Comparison of ENCODE assay signal across 8 mouse cellular contexts in genomic region chr14:52019590-52020340, GRCm38 (mm10). TPM values are rescaled to one million over a fixed set of nuclear protein-coding genes. Genes with fewer than 3 reads are reported as not detected.
DNase-seq lines count a peak whose midpoint lies in the region; ATAC-seq and TF ChIP-seq lines count a peak whose summit lies in the region.

No protein-coding gene starts in this region.

- H3K9ac ChIP-seq in embryonic facial prominence, embryonic 15.5 days, result peak overlapping the region; percentile 85
- peak overlapping the region; percentile 89 for H3K9ac ChIP-seq in limb, embryonic 13.5 days
- H3K9ac ChIP-seq in midbrain, embryonic 15.5 days, result peak overlapping the region; percentile 88

- TF ChIP-seq POLR2A in bone marrow macrophage, adult 2 months (IDR thresholded peaks at IDR 0.05; ENCODE audit: borderline replicate concordance, low read depth, low read length), result no peak

- peak overlapping the region; percentile 49 for H3K4me2 ChIP-seq in embryonic facial prominence, embryonic 15.5 days (replicated peaks)
- peak overlapping the region; percentile 73 for H3K4me2 ChIP-seq in limb, embryonic 13.5 days (replicated peaks)
- H3K4me2 ChIP-seq in midbrain, embryonic 15.5 days, result peak overlapping the region; percentile 54

- ATAC-seq in embryonic facial prominence, embryonic 15.5 days (ENCODE audit: insufficient number of reproducible peaks, low FRiP score, low TSS enrichment, low read depth), result peak; percentile 92
- peak; percentile 90 for ATAC-seq in limb, embryonic 13.5 days (ENCODE audit: low FRiP score, low read depth)
- ATAC-seq in midbrain, embryonic 15.5 days (replicated peaks), result peak; percentile 92

- no peaks in the 10 kb centered on the region for H3K36me3 ChIP-seq in embryonic facial prominence, embryonic 15.5 days
- H3K36me3 ChIP-seq in limb, embryonic 13.5 days, result no peaks in the 10 kb centered on the region; the same call in 1 of the 2 replicates
- no peaks in the 10 kb centered on the region for H3K36me3 ChIP-seq in midbrain, embryonic 15.5 days (replicated peaks)

- under 1% methylated on average over 74 of the region's 74 CpGs for WGBS in embryonic facial prominence, embryonic 15.5 days
- under 1% methylated on average over 74 of the region's 74 CpGs for WGBS in limb, embryonic 13.5 days
- WGBS in midbrain, embryonic 15.5 days, result under 1% methylated on average over 68 of the region's 74 CpGs

- peaks cover 46% of the 10 kb centered on the region for H3K4me1 ChIP-seq in bone marrow macrophage, adult 2 months (ENCODE audit: control insufficient read depth, insufficient read depth, low read length)
- H3K4me1 ChIP-seq in embryonic facial prominence, embryonic 15.5 days, result peaks cover 53% of the 10 kb centered on the region
- peaks cover 56% of the 10 kb centered on the region for H3K4me1 ChIP-seq in limb, embryonic 13.5 days
- H3K4me1 ChIP-seq in midbrain, embryonic 15.5 days, result peaks cover 55% of the 10 kb centered on the region

- peak; percentile 99 for DNase-seq in A20 (ENCODE audit: low read depth, low spot score)
- peak; percentile 95 to 98 for DNase-seq in heart, adult 9 months (ENCODE audit: low spot score in 2 of 2)
- peak; percentile 99 for DNase-seq in kidney, adult 9 months
- peak; percentile 90 to 93 for DNase-seq in spleen, adult 18-20 months

- TF ChIP-seq CTCF in bone marrow macrophage, adult 2 months (IDR thresholded peaks at IDR 0.05; ENCODE audit: low read depth, low read length), result no peak

- H3K27ac ChIP-seq in bone marrow macrophage, adult 2 months (ENCODE audit: insufficient read depth, low read depth, low read length), result peak overlapping the region; percentile 93
- peak overlapping the region; percentile 100 for H3K27ac ChIP-seq in embryonic facial prominence, embryonic 15.5 days (replicated peaks)
- H3K27ac ChIP-seq in limb, embryonic 13.5 days, result peak overlapping the region; percentile 99
- H3K27ac ChIP-seq in midbrain, embryonic 15.5 days, result peak overlapping the region; percentile 98

- H3K9me3 ChIP-seq in embryonic facial prominence, embryonic 15.5 days (replicated peaks), result no peaks in the 10 kb centered on the region
- no peaks in the 10 kb centered on the region for H3K9me3 ChIP-seq in limb, embryonic 13.5 days
- H3K9me3 ChIP-seq in midbrain, embryonic 15.5 days, result no peaks in the 10 kb centered on the region

- H3K4me3 ChIP-seq in bone marrow macrophage, adult 2 months (ENCODE audit: insufficient read depth, low read length), result peak overlapping the region; percentile 85
- H3K4me3 ChIP-seq in embryonic facial prominence, embryonic 15.5 days (replicated peaks), result peak overlapping the region; percentile 69
- peak overlapping the region; percentile 62 for H3K4me3 ChIP-seq in limb, embryonic 13.5 days
- H3K4me3 ChIP-seq in midbrain, embryonic 15.5 days, result peak overlapping the region; percentile 72

- H3K27me3 ChIP-seq in embryonic facial prominence, embryonic 15.5 days, result no peaks in the 10 kb centered on the region
- H3K27me3 ChIP-seq in limb, embryonic 13.5 days, result no peaks in the 10 kb centered on the region
- H3K27me3 ChIP-seq in midbrain, embryonic 15.5 days (replicated peaks), result no peaks in the 10 kb centered on the region

RNA-seq across cellular contexts. Expression of gene Zfp219, which starts 0.8 kb away (rescaled TPM):
- 31.2 and 43.5 TPM in 2 replicates for polyA plus RNA-seq in bone marrow macrophage, adult 2 months (2012; ENCODE audit: insufficient read depth, insufficient read length, missing spikeins)
- polyA plus RNA-seq in embryonic facial prominence, embryonic 15.5 days (2015; fragmentation: Nextera tagmentation; extraction: Ambion mirVana), result 33.7 and 33.8 TPM in 2 replicates
- 30.8 and 32.2 TPM in 2 replicates for polyA plus RNA-seq in limb, embryonic 13.5 days (2015; fragmentation: Nextera tagmentation; extraction: Ambion mirVana)
- polyA plus RNA-seq in midbrain, embryonic 15.5 days (2015; fragmentation: Nextera tagmentation; extraction: Ambion mirVana), result 45.9 and 54.5 TPM in 2 replicates

RNA-seq across cellular contexts. Expression of gene Tmem253, which starts 4.3 kb away (rescaled TPM):
- not detected in 2 replicates for polyA plus RNA-seq in bone marrow macrophage, adult 2 months (2012; ENCODE audit: insufficient read depth, insufficient read length, missing spikeins)
- 0.53 and 0.60 TPM in 2 replicates for polyA plus RNA-seq in embryonic facial prominence, embryonic 15.5 days (2015; fragmentation: Nextera tagmentation; extraction: Ambion mirVana)
- polyA plus RNA-seq in limb, embryonic 13.5 days (2015; fragmentation: Nextera tagmentation; extraction: Ambion mirVana), result 0.78 and 1.4 TPM in 2 replicates
- polyA plus RNA-seq in midbrain, embryonic 15.5 days (2015; fragmentation: Nextera tagmentation; extraction: Ambion mirVana), result 0.50 and 0.78 TPM in 2 replicates

RNA-seq across cellular contexts. Expression of gene Olfr221, which starts 22.5 kb away (rescaled TPM):
- polyA plus RNA-seq in bone marrow macrophage, adult 2 months (2012; ENCODE audit: insufficient read depth, insufficient read length, missing spikeins), result not detected in 2 replicates
- polyA plus RNA-seq in embryonic facial prominence, embryonic 15.5 days (2015; fragmentation: Nextera tagmentation; extraction: Ambion mirVana), result 0.19 TPM in 1 of 2 replicates, not detected in the other
- not detected in 2 replicates for polyA plus RNA-seq in limb, embryonic 13.5 days (2015; fragmentation: Nextera tagmentation; extraction: Ambion mirVana)
- not detected in 2 replicates for polyA plus RNA-seq in midbrain, embryonic 15.5 days (2015; fragmentation: Nextera tagmentation; extraction: Ambion mirVana)

RNA-seq across cellular contexts. Expression of gene Arhgef40, which starts 35.2 kb away (rescaled TPM):
- 4.3 and 5.8 TPM in 2 replicates for polyA plus RNA-seq in bone marrow macrophage, adult 2 months (2012; ENCODE audit: insufficient read depth, insufficient read length, missing spikeins)
- polyA plus RNA-seq in embryonic facial prominence, embryonic 15.5 days (2015; fragmentation: Nextera tagmentation; extraction: Ambion mirVana), result 144 and 150 TPM in 2 replicates
- 189 and 203 TPM in 2 replicates for polyA plus RNA-seq in limb, embryonic 13.5 days (2015; fragmentation: Nextera tagmentation; extraction: Ambion mirVana)
- polyA plus RNA-seq in midbrain, embryonic 15.5 days (2015; fragmentation: Nextera tagmentation; extraction: Ambion mirVana), result 89.2 and 90.9 TPM in 2 replicates

Comparison
In these comparisons a context has a peak if more than half of its experiments do, and no peak if none do; other contexts are left out.
1. Peak in every context shown above with its lines: DNase-seq, ATAC-seq, H3K4me3 ChIP-seq and H3K27ac ChIP-seq.